Mouse (Mus musculus): ENCODE data around the gene Tbc1d24. TPM values are rescaled to one million over a fixed set of nuclear protein-coding genes. Genes with fewer than 3 reads are reported as not detected.

The Tbc1d24 gene
- total RNA-seq, 4 experiments from 2014 or later, result 18.8 to 24.3 (median 23.8) TPM

GRCm38 (mm10) chr17:24173423-24173822 lies 31.9 kb downstream of the Tbc1d24 start:
- peak; percentile 42 for DNase-seq

GRCm38 (mm10) chr17:24171738-24172137 lies 33.6 kb downstream of the Tbc1d24 start:
- DNase-seq, result no peak

GRCm38 (mm10) chr17:24170729-24171128 lies 34.6 kb downstream of the Tbc1d24 start:
- DNase-seq, result no peak

- DNase-seq, result no peak
Measured at GRCm38 (mm10) chr17:24170125-24170524, 35.2 kb downstream of the Tbc1d24 start.

- DNase-seq, result peak; percentile 90
Measured at GRCm38 (mm10) chr17:24169317-24170065, 35.9 kb downstream of the Tbc1d24 start, which contains the start of gene Atp6v0c. Gene Atp6v0c, minus strand, starts transcription at chr17:24169702.

- DNase-seq, result peak; percentile 62
Measured at GRCm38 (mm10) chr17:24168590-24169277, 36.6 kb downstream of the Tbc1d24 start.

GRCm38 (mm10) chr17:24167891-24168505 lies 37.4 kb downstream of the Tbc1d24 start:
- DNase-seq, result peak; percentile 53

GRCm38 (mm10) chr17:24167120-24167519 lies 38.2 kb downstream of the Tbc1d24 start:
- no peak for DNase-seq

- no peak for DNase-seq
Measured at GRCm38 (mm10) chr17:24164566-24165259, 40.6 kb downstream of the Tbc1d24 start.

- peak; percentile 95 for DNase-seq
Measured at GRCm38 (mm10) chr17:24163176-24163962, 42.0 kb downstream of the Tbc1d24 start, which contains the start of gene Amdhd2. Gene Amdhd2, minus strand, starts transcription at chr17:24163766.

GRCm38 (mm10) chr17:24162584-24163175 lies 42.7 kb downstream of the Tbc1d24 start:
- no peak for DNase-seq

- no peak for DNase-seq
Measured at GRCm38 (mm10) chr17:24161466-24161865, 43.9 kb downstream of the Tbc1d24 start.

- DNase-seq, result no peak
Measured at GRCm38 (mm10) chr17:24157526-24157925, 47.8 kb downstream of the Tbc1d24 start.

GRCm38 (mm10) chr17:24157121-24157520 lies 48.2 kb downstream of the Tbc1d24 start:
- DNase-seq, result no peak

GRCm38 (mm10) chr17:24156394-24156793 lies 49.0 kb downstream of the Tbc1d24 start:
- DNase-seq, result no peak

- no peak for DNase-seq
Measured at GRCm38 (mm10) chr17:24155742-24156141, 49.6 kb downstream of the Tbc1d24 start.

- DNase-seq, result no peak
Measured at GRCm38 (mm10) chr17:24154463-24154862, 50.9 kb downstream of the Tbc1d24 start.

- peak; percentile 71 for DNase-seq
Measured at GRCm38 (mm10) chr17:24151890-24152563, 53.3 kb downstream of the Tbc1d24 start.

- no peak for DNase-seq
Measured at GRCm38 (mm10) chr17:24151382-24151781, 54.0 kb downstream of the Tbc1d24 start.

- DNase-seq, result no peak
Measured at GRCm38 (mm10) chr17:24150824-24151223, 54.5 kb downstream of the Tbc1d24 start, which contains the start of gene Pdpk1. Gene Pdpk1, minus strand, starts transcription at chr17:24150924.

- DNase-seq, result peak; percentile 58
Measured at GRCm38 (mm10) chr17:24149421-24149820, 55.9 kb downstream of the Tbc1d24 start.
